Mouse (Mus musculus): Measurements from ENCODE around the gene Ctnnd1. TPM values are rescaled to one million over a fixed set of nuclear protein-coding genes. Genes with fewer than 3 reads are reported as not detected.

Gene Ctnnd1
- polyA plus RNA-seq, 1 experiment: 13.6 TPM

GRCm38 (mm10) chr2:84636231-84636741, 14.3 kb downstream of the Ctnnd1 start:
- 91% methylated on average over 8 of the region's 8 CpGs for WGBS
- Histone ChIP-seq H3K4me3 (ENCODE audit: control insufficient read depth, insufficient read depth, low read length) (no peak overlapping the region), H3K27ac (ENCODE audit: control insufficient read depth, insufficient read depth, low read length) (no peak overlapping the region), H3K36me3 (ENCODE audit: control insufficient read depth, insufficient read depth, low read length) (no peaks in the 10 kb centered on the region), H3K27me3 (ENCODE audit: control insufficient read depth, insufficient read depth, low read length) (no peaks in the 10 kb centered on the region), H3K4me1 (replicated peaks; ENCODE audit: control insufficient read depth, insufficient read depth, low read length) (peaks cover 4% of the 10 kb centered on the region)
- no peak for DNase-seq
- no peak for TF ChIP-seq CTCF (IDR thresholded peaks at IDR 0.05; ENCODE audit: borderline replicate concordance, control insufficient read depth, extremely low read depth, insufficient read depth, low read length, poor library complexity)
- no peak for TF ChIP-seq POLR2A (IDR thresholded peaks at IDR 0.05; ENCODE audit: control insufficient read depth, extremely low read depth, insufficient read depth, low read length, poor library complexity)

GRCm38 (mm10) chr2:84635611-84636010, 15.0 kb downstream of the Ctnnd1 start:
- Histone ChIP-seq H3K27ac (ENCODE audit: control insufficient read depth, insufficient read depth, low read length) (no peak overlapping the region), H3K36me3 (ENCODE audit: control insufficient read depth, insufficient read depth, low read length) (no peaks in the 10 kb centered on the region), H3K4me3 (ENCODE audit: control insufficient read depth, insufficient read depth, low read length) (no peak overlapping the region), H3K27me3 (ENCODE audit: control insufficient read depth, insufficient read depth, low read length) (no peaks in the 10 kb centered on the region), H3K4me1 (replicated peaks; ENCODE audit: control insufficient read depth, insufficient read depth, low read length) (peaks cover 4% of the 10 kb centered on the region)
- no peak for DNase-seq
- WGBS: 79% methylated on average over 2 of the region's 2 CpGs
- TF ChIP-seq CTCF (IDR thresholded peaks at IDR 0.05; ENCODE audit: borderline replicate concordance, control insufficient read depth, extremely low read depth, insufficient read depth, low read length, poor library complexity): no peak
- TF ChIP-seq POLR2A (IDR thresholded peaks at IDR 0.05; ENCODE audit: control insufficient read depth, extremely low read depth, insufficient read depth, low read length, poor library complexity): no peak

GRCm38 (mm10) chr2:84634934-84635482, 15.6 kb downstream of the Ctnnd1 start:
- Histone ChIP-seq H3K4me1 (replicated peaks; ENCODE audit: control insufficient read depth, insufficient read depth, low read length) (peaks cover 4% of the 10 kb centered on the region), H3K4me3 (ENCODE audit: control insufficient read depth, insufficient read depth, low read length) (no peak overlapping the region), H3K36me3 (ENCODE audit: control insufficient read depth, insufficient read depth, low read length) (no peaks in the 10 kb centered on the region), H3K27me3 (ENCODE audit: control insufficient read depth, insufficient read depth, low read length) (no peaks in the 10 kb centered on the region), H3K27ac (ENCODE audit: control insufficient read depth, insufficient read depth, low read length) (no peak overlapping the region)
- no peak for DNase-seq
- 81% methylated on average over 4 of the region's 4 CpGs for WGBS
- TF ChIP-seq CTCF (IDR thresholded peaks at IDR 0.05; ENCODE audit: borderline replicate concordance, control insufficient read depth, extremely low read depth, insufficient read depth, low read length, poor library complexity): no peak
- TF ChIP-seq POLR2A (IDR thresholded peaks at IDR 0.05; ENCODE audit: control insufficient read depth, extremely low read depth, insufficient read depth, low read length, poor library complexity): no peak

- WGBS: 82% methylated on average over 4 of the region's 4 CpGs
- H3K27me3 ChIP-seq (ENCODE audit: control insufficient read depth, insufficient read depth, low read length): no peaks in the 10 kb centered on the region
- DNase-seq: no peak
- H3K27ac ChIP-seq (ENCODE audit: control insufficient read depth, insufficient read depth, low read length): no peak overlapping the region
- no peak overlapping the region for H3K4me3 ChIP-seq (ENCODE audit: control insufficient read depth, insufficient read depth, low read length)
- H3K36me3 ChIP-seq (ENCODE audit: control insufficient read depth, insufficient read depth, low read length): no peaks in the 10 kb centered on the region
- TF ChIP-seq POLR2A (IDR thresholded peaks at IDR 0.05; ENCODE audit: control insufficient read depth, extremely low read depth, insufficient read depth, low read length, poor library complexity): no peak
- no peak for TF ChIP-seq CTCF (IDR thresholded peaks at IDR 0.05; ENCODE audit: borderline replicate concordance, control insufficient read depth, extremely low read depth, insufficient read depth, low read length, poor library complexity)
- peaks cover 4% of the 10 kb centered on the region for H3K4me1 ChIP-seq (replicated peaks; ENCODE audit: control insufficient read depth, insufficient read depth, low read length)
Measured at GRCm38 (mm10) chr2:84634006-84634405, 16.6 kb downstream of the Ctnnd1 start.

- TF ChIP-seq CTCF (IDR thresholded peaks at IDR 0.05; ENCODE audit: borderline replicate concordance, control insufficient read depth, extremely low read depth, insufficient read depth, low read length, poor library complexity) (no peak), POLR2A (IDR thresholded peaks at IDR 0.05; ENCODE audit: control insufficient read depth, extremely low read depth, insufficient read depth, low read length, poor library complexity) (no peak)
- Histone ChIP-seq H3K4me1 (replicated peaks; ENCODE audit: control insufficient read depth, insufficient read depth, low read length) (peaks cover 4% of the 10 kb centered on the region), H3K4me3 (ENCODE audit: control insufficient read depth, insufficient read depth, low read length) (no peak overlapping the region), H3K36me3 (ENCODE audit: control insufficient read depth, insufficient read depth, low read length) (no peaks in the 10 kb centered on the region), H3K27me3 (ENCODE audit: control insufficient read depth, insufficient read depth, low read length) (no peaks in the 10 kb centered on the region), H3K27ac (ENCODE audit: control insufficient read depth, insufficient read depth, low read length) (no peak overlapping the region; the same call in 1 of the 2 replicates)
- no peak for DNase-seq
- 9% methylated on average over 3 of the region's 3 CpGs for WGBS
Measured at GRCm38 (mm10) chr2:84632999-84633398, 17.6 kb downstream of the Ctnnd1 start.

- Histone ChIP-seq H3K36me3 (ENCODE audit: control insufficient read depth, insufficient read depth, low read length) (no peaks in the 10 kb centered on the region), H3K4me3 (ENCODE audit: control insufficient read depth, insufficient read depth, low read length) (no peak overlapping the region), H3K27ac (ENCODE audit: control insufficient read depth, insufficient read depth, low read length) (no peak overlapping the region), H3K4me1 (replicated peaks; ENCODE audit: control insufficient read depth, insufficient read depth, low read length) (peaks cover 4% of the 10 kb centered on the region), H3K27me3 (ENCODE audit: control insufficient read depth, insufficient read depth, low read length) (no peaks in the 10 kb centered on the region)
- 96% methylated on average over 1 of the region's 1 CpGs for WGBS
- no peak for DNase-seq
- no peak for TF ChIP-seq CTCF (IDR thresholded peaks at IDR 0.05; ENCODE audit: borderline replicate concordance, control insufficient read depth, extremely low read depth, insufficient read depth, low read length, poor library complexity)
- no peak for TF ChIP-seq POLR2A (IDR thresholded peaks at IDR 0.05; ENCODE audit: control insufficient read depth, extremely low read depth, insufficient read depth, low read length, poor library complexity)
Measured at GRCm38 (mm10) chr2:84632001-84632400, 18.6 kb downstream of the Ctnnd1 start.

Measured in thymus, adult 2 months (tissue).